Mouse (Mus musculus) heart, postnatal 14 days (tissue): ENCODE data around the gene Asb14. TPM values are rescaled to one million over a fixed set of nuclear protein-coding genes. Genes with fewer than 3 reads are reported as not detected.
"Not testable (repeated sequence)": the region's sequence is repeated elsewhere in the genome, so short reads cannot be mapped to it uniquely, and the experiment has no call there.

ENCODE experiments used
- DNase-seq, 2 experiments: peaks; one replicate each; pipeline ENCODE4 v3.0.0; 2021 to 2022
- intact Hi-C: fragments of 180-260 bp; cut with DNase I; formaldehyde crosslinking; loops from one replicate; pipeline ENCODE4 v1.15.1; 2025
- long read RNA-seq, 2 experiments: library from polyadenylated mRNA; stranded (forward); transcript quantifications; one replicate each; pipeline ENCODE4 v2.0.0; 2021
- total RNA-seq, 2 experiments: library from RNA; stranded (reverse); gene quantifications; 2 replicates each; pipeline ENCODE4 v1.2.3; 2021

Gene Asb14
- total RNA-seq: 10 to 100 TPM; 53.5 to 61.3 TPM
- long read RNA-seq, experiment 1, transcript Asb14-201 (10 exons, 2,062 nt): major isoform, 9 of 56 reads
- long read RNA-seq, experiment 1, partial matches to known transcripts: 9 of 56 reads
- long read RNA-seq, experiment 1, other reads (novel, unspliced or antisense): 35 of 56 reads
- long read RNA-seq, experiment 2, transcript Asb14-201 (10 exons, 2,062 nt): major isoform, 7 of 41 reads
- long read RNA-seq, experiment 2, partial matches to known transcripts: 5 of 41 reads
- long read RNA-seq, experiment 2, other reads (novel, unspliced or antisense): 29 of 41 reads

DNA sequence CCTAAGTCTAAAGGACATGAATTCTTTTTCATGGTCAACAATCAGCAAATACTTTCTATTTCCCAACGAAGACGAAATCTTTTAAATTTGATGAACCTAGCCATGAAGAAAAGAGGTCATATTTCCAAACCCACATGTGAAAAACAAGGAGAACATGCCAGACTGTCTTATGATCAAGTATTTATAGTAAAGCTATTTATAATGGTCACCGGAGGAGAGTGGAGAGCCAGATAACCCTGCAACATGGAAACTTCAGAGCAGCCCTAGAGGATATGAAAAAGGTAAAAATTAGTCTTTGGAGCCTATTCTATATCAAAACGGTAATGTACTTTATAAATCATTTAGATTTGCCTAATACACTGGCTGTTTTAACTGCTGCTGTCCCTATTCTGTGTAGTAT, at the start of gene Asb14:
Asb14 (plus strand) TSS at position 166 of the 400 bp plus-strand sequence.
- DNase-seq: no peak
- intact Hi-C loops: no loop called here

DNA sequence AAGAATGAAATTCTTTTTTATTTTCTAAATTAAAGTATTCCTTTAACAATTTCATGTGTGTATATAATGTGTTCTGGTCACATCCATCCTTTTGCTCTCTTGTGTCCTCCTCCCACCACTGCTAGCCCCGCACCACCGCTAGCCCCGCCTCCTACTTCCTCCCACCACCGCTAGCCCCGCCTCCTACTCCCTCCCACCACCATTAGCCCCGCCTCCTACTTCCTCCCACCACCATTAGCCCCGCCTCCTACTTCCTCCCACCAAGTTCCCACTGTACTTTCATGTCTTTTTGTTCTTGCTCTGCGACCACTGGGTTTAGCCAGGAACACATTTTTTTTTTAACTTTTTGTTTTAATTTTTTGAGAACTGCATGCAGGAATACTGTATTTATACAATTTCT, 41.3 kb upstream of the Asb14 start:
- intact Hi-C loops: no loop called here
- no peak for DNase-seq

DNA sequence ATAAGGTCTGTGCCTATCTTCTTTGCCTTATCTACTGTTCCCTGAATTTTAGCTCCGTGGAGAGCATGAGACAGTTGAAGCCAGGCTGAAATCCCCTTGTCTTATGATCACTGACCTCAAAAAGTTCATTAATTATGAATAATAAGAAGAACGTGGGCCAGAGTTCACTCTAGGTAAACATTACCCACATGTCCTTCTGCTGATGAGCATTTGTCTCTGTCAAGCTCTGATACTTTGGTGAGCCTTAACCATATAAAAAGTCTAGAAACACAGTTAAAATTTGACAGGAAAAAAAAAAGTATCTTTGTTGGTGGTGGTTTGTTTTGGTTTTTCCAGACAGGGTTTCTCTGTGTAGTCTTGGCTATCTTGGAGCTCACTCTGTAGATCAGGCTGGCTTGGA, 40.3 kb upstream of the Asb14 start:
- intact Hi-C loops: no loop called here
- DNase-seq: no peak

DNA sequence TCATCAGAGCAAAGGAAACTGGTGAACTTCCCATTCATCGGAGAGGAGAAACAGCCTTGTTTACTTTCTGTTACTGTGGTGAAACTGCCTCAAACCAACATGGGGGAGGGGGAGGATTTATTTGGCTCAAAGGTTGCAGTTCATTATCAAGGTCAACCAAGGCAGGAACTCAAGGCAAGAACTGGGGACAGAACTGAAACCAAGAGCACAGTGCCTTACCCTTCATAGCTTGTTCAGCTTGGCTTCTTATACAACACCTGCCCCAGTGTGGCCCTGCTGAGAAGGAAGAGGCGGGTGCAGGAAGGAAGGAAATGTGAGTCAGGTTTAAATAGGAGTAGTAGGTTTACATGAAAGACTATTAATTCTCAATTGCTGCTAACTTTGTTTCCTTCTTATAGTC, 36.0 kb upstream of the Asb14 start:
- DNase-seq: peak; percentile 12 to 13
- intact Hi-C loops: no loop called here

DNA sequence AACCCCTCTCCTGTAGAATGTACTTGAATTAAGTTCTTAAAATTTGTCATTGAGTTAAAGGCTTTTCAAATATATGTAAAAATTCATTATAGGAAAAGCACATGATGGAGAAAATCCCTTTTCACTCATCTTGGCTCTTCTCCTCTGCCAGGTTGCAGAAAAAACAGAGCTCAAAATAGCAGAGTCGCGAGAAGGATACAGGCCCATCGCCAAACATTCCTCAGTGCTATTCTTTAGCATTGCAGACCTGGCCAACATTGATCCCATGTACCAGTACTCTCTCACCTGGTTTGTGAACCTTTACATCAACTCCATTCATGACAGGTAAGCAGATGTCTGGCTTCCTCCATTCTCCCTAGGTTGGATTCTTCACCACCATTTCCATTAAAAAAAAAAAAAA, 35.3 kb upstream of the Asb14 start:
- peak; percentile 7 to 24 for DNase-seq
- intact Hi-C loops: no loop called here

DNA sequence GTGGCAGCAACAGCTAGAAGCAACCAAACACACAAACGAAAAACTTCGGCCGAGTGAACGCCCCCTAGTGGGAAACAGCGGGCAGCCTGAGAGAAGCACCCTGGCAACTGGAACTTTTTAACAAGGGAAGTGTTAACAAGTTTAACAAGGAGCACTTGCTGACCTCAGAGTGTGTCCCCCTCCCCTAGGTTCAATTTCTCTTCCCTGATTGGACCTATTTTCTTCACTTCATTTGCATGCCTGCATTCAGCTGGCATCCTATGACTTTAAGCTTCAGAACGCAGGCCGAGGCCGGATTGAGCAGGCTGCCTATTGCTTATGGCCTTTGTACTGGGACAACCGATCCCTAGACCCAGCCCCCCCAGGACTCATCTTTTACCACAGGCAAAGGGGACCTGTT, 27.0 kb upstream of the Asb14 start:
- intact Hi-C loops: no loop called here
- DNase-seq: no peak

DNA sequence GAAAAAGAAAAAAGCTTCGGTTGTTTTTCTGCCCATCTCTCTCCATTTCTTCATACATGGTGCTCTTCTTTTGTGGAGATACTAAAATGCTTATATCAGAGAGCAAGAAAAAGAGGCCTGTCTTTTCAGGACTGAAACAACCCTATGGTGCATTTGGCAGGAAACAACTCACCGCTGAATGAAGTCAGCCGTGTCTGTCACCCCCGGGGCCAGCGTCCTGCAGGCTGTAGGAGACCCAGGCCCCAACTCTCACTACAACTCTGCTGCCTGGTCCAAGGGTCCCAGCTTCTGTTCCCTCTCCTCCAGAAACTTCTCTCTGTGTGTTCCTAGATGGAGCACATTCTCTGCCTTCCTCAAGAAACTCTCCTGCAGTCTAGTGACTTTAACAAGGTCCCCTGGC, 26.1 kb upstream of the Asb14 start:
- intact Hi-C loops: no loop called here
- no peak for DNase-seq

DNA sequence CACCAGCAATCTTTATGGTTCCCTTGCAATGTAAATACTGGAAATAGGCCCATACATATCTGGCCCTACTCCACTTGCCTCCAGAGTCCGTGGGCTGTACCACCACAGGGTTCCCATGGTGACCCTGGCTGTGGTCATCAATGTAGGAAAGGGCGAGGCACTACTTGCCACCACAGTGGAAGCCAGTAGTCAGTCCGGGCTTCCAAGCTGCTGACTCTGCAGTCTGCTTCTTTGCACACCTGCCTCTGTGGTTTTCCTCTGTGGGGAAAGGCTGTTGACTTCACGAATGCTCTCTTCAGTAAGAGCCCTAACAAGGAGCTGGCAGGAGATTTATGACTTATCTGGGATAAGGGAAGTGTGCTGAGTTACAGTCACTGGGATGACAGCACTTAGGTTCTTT, 15.6 kb upstream of the Asb14 start:
- intact Hi-C loops: no loop called here

DNA sequence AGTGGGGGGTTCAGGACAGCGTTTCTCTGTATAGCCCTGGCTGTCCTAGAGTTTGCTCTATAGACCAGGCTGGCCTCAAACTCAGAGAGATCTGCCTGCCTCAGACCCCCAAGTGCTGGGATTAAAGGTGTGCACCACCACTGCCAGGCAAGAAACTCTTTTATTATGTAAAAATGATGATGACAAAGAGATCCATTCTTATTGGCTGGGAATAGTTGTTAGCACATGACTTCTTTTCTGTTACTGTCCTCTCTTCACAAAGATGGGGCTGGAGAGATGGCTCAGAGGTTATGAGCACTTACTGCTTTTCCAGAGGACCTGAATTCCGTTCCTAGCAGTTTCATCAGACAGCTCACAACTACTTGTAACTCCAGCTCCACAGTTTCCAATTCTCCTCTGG, 14.4 kb upstream of the Asb14 start:
- intact Hi-C loops: no loop called here
- no peak for DNase-seq

More for the DNA sequence above, 15.6 kb upstream of the Asb14 start:
- no peak for DNase-seq

DNA sequence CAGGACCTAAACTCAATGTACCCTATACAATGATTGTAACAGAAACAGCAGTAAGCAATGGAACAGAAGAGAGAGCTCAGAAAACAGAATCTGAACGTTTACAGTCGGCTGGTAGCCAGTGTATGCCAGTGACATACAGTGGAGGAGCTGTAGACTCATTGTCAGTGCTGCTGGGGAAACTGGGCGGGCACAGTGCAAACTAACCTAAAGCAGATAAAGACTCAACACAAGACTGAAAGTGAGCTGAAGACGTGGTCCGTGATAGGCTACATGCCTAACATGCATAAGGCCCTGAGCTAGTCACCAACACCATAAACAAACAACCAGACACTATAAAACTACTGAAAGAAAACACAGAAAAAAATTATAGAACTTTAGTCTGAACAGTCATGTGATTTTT, 12.7 kb upstream of the Asb14 start:
- intact Hi-C loops: no loop called here
- no peak for DNase-seq

DNA sequence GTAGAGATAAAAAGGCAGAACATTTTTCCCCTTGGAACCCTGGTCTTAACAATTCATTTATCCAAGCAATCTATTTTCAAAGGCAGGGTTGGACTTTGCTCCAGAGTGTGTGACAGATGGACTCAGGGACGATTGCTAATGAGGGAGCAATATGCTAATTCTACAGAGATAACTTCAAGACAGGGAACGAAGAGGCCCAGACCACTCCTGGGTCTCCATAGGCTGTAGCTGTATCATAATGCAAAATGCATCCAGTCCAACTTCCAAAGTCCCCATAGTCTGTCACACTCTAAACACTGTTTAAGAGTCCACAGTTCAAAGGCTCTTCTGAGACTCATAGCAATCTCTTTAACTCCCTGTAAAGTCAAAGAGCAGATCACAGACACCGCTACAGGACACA, 7.1 kb upstream of the Asb14 start:
- DNase-seq: no peak
- intact Hi-C loops: no loop called here

DNA sequence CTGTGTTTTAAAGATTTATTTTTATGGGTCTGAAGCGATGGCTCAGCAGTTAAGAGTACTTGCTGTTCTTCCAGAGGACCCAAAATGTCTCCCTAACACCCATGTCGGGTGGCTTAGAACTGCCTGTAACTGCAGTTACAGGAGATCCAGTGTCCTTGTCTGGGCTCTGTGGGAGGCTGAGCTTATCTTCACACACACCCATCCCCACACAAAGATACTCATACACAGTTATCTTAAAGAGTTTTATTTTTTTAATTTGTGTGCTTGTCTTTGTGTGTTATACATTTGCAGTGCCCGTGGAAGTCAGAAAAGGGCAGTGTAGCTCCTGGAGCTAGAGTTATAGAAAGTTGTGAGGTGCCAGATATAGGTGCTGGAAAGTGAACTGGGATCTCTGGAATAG, 3.6 kb upstream of the Asb14 start:
- DNase-seq: no peak
- intact Hi-C loops: no loop called here

DNA sequence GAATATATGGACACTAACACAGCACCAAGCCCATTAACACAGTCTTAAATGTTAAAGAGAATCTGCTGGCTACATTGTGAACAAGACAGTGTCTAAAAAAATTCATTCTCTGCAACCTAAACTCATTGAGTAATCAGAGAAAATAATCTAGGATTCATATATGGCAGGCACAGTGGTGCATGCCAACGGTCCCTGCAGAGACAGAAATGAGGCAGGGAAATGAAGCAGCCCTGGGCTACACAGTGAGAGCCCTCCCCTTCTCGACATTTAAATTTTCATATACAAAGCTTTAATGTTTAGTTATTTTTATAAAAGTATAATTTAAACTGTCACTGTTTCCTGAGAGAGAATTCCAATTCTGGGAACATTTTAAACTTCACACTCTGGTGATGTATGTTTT, 5.1 kb downstream of the Asb14 start:
- intact Hi-C loops: no loop called here
- no peak for DNase-seq

DNA sequence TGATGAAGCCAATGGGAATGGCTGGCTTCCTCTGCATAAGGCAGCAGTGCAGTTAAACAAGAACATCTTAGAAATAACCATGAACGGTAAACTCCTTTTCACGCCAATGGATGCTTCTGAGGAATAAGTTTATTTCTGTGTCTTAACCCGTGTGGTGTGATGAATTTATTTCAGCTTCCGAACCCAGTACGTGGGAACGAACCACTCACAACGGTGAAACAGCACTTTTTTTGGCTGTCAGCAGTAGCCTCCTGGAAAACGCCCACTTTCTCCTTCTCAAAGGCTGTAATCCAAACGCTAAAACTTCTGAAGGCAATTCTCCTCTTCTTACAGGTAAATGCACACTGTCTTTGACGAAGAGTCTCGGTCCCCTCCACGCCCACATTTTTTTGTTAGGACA, 6.5 kb downstream of the Asb14 start:
- no peak for DNase-seq
- intact Hi-C loops: no loop called here

DNA sequence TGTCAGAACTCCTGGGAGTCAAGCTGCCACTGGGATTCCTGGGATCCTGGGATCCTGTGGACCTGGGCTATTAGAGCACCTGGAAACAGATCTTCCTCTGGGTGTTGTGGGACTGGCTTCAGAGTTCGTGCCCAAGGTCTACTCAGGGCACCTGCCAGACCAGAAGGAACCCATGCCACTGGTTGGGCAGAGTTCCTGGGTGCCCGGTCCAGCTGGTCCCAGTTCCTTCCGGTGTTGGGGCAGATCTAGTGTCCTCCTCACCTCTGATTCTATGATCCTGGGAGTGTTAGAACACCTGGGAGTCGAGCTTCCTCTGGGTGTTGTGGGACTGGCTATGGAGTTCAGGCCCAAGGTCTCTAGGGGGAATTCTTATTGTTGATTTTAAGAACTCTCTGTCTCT, 13.0 kb downstream of the Asb14 start:
- intact Hi-C loops: no loop called here
- DNase-seq: no peak

DNA sequence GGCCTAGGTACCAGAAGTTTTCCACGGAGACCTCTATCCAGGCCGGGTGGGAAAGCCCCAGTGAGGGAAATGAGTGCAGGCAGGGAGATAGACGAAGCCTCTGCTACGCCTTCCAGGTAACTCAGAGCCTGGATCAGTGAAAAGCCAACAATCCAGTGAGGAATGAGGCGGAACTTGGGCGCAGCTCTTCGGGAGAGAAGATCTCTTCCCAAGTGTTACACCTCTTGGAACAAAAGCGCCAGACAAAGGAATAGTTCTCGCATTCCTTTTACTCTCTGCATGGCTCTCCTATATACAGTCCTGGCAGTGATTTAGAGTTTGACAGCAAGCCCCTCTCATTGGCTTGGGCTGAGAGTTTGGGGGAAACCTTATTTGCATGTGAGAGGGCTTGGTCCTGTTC, 16.1 kb downstream of the Asb14 start:
- DNase-seq, intact Hi-C loops: not testable (repeated sequence)

DNA sequence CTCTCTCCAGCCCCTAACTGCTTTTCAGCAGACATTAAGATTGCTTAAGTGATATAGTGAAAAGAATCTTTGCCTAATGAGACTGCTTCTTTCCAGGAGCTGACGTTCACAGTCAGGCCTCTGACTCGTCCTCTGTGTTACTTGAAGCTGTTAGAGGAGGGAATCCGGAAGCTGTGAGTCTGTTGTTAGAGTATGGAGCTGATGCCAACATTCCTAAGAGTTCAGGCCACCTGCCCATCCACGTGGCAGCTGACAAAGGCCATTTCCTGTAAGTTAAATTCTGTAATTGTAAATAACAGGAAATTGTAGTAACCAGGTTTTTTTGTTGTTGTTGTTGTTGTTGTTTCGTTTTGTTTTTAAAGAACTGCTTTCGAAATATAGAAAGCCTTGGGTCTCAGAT, 16.8 kb downstream of the Asb14 start:
- DNase-seq: peak in 1 of 2 experiments; percentile 32

DNA sequence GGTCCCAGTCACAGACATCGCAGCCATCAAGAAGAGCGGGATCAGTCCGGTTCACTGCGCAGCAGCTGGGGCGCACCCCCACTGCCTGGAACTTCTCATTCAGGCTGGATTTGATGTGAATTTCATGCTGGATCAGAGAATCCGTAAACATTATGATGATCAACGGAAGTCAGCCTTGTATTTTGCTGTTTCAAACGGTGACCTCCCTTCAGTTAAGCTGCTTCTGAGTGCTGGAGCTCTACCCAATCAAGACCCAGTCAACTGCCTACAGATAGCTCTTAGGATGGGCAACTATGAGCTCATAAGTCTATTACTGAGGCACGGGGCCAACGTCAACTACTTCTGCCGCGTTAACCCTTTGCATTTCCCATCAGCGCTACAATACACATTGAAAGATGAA, 17.5 kb downstream of the Asb14 start:
- no peak for DNase-seq
- intact Hi-C loops: no loop called here

More for the DNA sequence above, 16.8 kb downstream of the Asb14 start:
- intact Hi-C loops: no loop called here

DNA sequence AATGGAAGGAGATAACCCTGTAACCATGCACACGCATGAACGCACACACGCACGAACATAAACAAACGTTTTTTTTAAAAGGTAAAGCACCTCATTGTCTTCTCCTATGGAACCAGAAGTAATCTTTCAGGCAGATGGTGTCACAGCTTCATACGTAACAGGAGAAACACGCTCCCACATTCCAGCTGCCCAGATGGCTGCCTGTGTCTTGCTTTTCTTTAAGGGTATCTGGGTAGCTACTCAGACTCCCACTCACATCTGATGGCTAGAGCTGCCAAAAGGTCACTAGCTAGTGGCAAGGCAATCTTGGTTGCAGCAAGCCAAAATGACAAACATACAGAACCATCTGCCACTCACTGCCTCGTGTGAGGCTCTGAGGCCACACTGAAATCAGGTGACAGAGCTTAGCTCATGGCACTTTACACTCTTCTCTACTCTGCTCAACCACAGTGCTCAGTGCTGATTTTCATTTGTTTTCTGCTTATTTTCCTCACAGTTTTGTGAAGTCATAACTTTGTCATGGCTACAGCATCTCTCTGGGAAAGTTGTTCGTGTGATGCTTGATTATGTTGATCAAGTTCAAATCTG, 19.4 kb downstream of the Asb14 start:
- DNase-seq: no peak
- intact Hi-C loops: no loop called here

DNA sequence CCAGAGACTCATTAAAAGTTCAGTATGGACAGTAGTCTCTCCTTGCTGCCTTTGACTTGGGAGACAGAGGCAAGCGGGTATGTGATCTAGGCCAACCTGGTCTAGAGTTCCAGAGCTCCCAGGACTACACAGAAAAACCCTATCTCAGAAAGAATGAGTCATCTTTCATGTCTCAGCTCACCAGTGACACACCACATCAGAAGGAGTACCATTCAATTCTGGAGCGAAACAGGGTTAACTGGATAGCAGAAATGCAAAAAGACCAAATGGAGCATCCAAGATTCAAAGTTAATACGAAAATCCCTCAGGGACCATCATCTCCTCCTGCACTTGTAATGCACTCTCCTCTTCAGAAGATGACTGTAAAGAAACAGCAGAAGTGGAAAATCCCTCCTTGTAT, 25.0 kb downstream of the Asb14 start:
- DNase-seq: no peak
- intact Hi-C loops: no loop called here

DNA sequence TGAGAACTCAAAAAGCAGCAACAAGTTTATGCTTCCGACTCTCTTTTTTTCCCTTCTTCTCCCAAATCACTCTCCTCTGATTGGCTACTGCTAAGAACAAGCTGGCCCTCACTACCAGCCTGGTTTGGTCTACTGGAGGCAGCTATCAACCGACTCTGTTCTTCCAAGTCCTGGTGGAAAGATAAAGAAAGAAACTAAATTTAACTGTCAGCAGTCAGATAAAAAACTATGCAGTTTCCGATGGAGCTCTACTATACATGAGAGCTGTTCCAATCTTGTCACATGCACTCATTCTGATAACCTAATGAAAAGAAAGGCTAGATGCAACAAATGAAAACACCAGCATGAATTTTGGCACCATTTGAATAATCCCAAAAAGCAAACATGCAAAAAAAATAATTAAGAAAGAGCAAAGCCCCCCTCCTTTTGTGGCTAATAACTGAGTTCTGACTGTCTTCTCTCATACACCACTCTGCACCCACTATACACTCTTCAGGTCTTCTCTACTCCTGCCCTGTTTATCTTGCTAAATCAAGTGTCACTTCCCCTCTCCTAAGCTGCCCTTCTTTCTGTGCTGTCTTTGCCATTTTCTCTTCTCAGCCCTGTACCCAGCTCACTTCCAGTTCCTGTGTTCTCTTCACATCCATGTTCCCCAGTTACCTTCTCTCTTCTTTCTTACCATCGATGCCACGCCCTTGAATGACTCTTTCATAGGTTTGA, 29.5 kb downstream of the Asb14 start:
- intact Hi-C loops: no loop called here
- DNase-seq: no peak

DNA sequence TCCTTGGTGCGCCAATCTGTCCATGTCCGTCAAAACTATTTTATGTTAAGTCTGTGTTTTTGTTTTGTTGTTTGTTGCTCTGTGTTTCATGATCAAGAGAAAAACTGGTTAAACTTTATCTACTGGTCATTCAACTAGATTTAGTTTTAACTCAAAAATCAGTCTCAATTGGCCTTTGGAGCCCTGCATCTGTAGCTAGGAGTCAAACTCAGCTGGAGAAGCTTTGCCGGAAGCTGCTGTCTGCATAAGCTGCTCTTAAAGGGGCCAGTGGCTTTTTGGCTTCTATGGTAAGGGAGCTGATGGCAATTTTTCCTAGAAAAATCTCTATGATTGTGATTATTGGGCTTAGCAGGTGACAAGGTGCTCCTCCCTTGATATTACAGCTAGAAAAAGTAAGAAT, 40.5 kb downstream of the Asb14 start:
- intact Hi-C loops: no loop called here
- DNase-seq: no peak
